Mouse (Mus musculus) kidney, adult 2 months (tissue): ENCODE results near the gene Tgfbrap1. TPM values are rescaled to one million over a fixed set of nuclear protein-coding genes. Genes with fewer than 3 reads are reported as not detected.

Source experiments
- DNase-seq: peaks from one replicate; pipeline ENCODE4 v3.0.0; 2021
- H3K27ac ChIP-seq: fragments of 200-500 bp; 2 replicates; pipeline ENCODE4 v1.5.1; 2012; ENCODE audit warnings: low read depth, low read length, control low read depth, inconsistent platforms; ENCODE audit not compliant: insufficient read depth
- H3K27me3 ChIP-seq: fragments of 200-500 bp; replicated peaks from 2 replicates; pipeline ENCODE4 v1.6.1; 2012; ENCODE audit warnings: mild to moderate bottlenecking, moderate library complexity, low read length, inconsistent platforms; ENCODE audit not compliant: control insufficient read depth, insufficient read depth
- H3K36me3 ChIP-seq: fragments of 200-500 bp; 2 replicates; pipeline ENCODE4 v1.6.1; 2012; ENCODE audit warnings: mild to moderate bottlenecking, moderate library complexity, low read length, inconsistent platforms; ENCODE audit not compliant: control insufficient read depth, insufficient read depth
- H3K4me1 ChIP-seq: fragments of 200-500 bp; 2 replicates; pipeline ENCODE4 v1.6.1; 2011; ENCODE audit warnings: low read length; ENCODE audit not compliant: control insufficient read depth, insufficient read depth
- H3K4me3 ChIP-seq: fragments of 200-500 bp; 2 replicates; pipeline ENCODE4 v1.5.1; 2011; ENCODE audit warnings: mild to moderate bottlenecking, low read depth, low read length, control low read depth; ENCODE audit not compliant: insufficient read depth
- CTCF ChIP-seq: fragments of 200-500 bp; conservative IDR thresholded peaks from 2 replicates; pipeline ENCODE4 v1.5.1; 2011; ENCODE audit warnings: low read depth, mild to moderate bottlenecking, control low read depth, low read length, moderate library complexity, mixed read lengths; ENCODE audit not compliant: insufficient read depth, insufficient read length
- POLR2A ChIP-seq: fragments of 200-500 bp; IDR thresholded peaks from one replicate; pipeline ENCODE4 v1.6.1; 2011; ENCODE audit warnings: low read depth, low read length, control low read depth
- WGBS: fragments of 180-500 bp; shearing (Covaris S2); methylation state at CpG from one replicate; pipeline ENCODE4 v1.1.7; 2018; 5-methylcytosine and 5-hydroxymethylcytosine counted together
- polyA plus RNA-seq: library from polyadenylated mRNA; depleted of rRNA; stranded (reverse); fragments of >200 nt; gene quantifications from 2 replicates; pipeline ENCODE4 v1.2.3, GENCODE M21; 2012; rRNA removed

The Tgfbrap1 gene
- polyA plus RNA-seq, 1 experiment, result 33.4 TPM

DNA sequence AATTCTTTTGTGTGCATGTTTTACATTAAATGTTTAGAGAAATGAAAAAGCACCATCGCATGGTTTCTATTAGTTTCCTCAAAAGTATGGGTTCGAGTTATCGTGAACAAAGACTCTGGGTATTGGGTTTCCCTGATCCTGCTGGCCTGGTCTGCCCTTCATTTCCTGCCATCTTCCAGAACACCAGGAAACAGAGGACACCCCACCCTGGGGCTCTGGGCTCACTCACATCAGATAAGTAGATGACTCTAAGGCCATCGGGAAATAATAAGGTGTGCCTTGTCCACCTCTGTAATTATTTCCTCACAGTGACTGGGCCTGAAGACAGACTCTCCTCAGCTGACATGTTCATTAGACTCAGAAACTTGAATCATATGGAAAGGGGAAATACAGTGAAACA, 88.0 kb downstream of the Tgfbrap1 start:
- Histone ChIP-seq H3K27ac (no peak overlapping the region), H3K4me1 (no peaks in the 10 kb centered on the region), H3K4me3 (no peak overlapping the region), H3K36me3 (no peaks in the 10 kb centered on the region), H3K27me3 (no peaks in the 10 kb centered on the region)
- DNase-seq, result no peak
- WGBS, result 88% methylated on average over 4 of the region's 4 CpGs
- TF ChIP-seq CTCF, result no peak
- no peak for TF ChIP-seq POLR2A

DNA sequence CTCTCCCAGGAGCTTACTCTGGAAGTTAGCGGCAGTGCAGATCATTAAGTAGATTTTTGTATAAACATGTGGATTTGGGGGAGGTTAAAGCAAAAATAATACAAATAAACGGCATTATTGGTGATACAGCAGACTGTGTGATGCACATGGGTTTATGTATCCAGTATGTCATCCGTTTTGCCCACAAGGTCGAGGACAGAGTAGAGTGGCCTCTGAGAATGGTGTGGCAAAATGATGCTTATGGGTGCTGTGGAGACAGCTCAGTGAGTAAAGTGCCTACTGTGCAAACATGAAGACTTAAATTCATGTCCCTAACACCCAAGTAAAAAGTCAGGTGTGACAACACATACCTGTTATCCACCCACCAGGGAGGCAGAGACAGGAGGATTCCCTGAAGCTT, 91.9 kb downstream of the Tgfbrap1 start:
- TF ChIP-seq POLR2A, result no peak
- no peak for TF ChIP-seq CTCF
- H3K27me3 ChIP-seq, result no peaks in the 10 kb centered on the region
- DNase-seq, result no peak
- H3K4me1 ChIP-seq, result no peaks in the 10 kb centered on the region
- 72% methylated on average over 4 of the region's 4 CpGs for WGBS
- no peak overlapping the region for H3K27ac ChIP-seq
- no peaks in the 10 kb centered on the region for H3K36me3 ChIP-seq
- no peak overlapping the region for H3K4me3 ChIP-seq

DNA sequence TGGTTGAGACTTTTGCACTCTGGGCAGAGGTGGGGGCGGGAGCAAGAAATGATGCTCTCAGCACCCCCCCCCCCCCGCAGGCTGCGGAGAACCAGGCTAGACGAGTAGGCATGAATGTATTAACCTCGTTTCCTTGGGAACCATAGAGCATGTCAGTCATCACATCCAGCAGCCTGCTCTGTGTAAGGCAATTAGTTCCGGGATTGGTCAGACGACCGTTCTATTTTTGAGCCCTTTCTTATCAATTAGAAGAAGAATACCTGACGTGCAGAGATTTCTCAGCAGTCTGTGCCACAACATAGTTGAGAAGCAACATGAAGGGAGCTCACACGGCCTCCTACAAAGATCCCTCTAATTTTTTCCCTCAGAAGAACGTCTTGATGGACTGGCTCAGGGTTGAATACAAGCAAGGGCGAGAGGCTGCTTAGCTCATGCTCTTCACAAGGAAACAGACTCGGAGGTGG, 92.4 kb downstream of the Tgfbrap1 start:
- 38% methylated on average over 13 of the region's 13 CpGs for WGBS
- Histone ChIP-seq H3K36me3 (no peaks in the 10 kb centered on the region), H3K27me3 (no peaks in the 10 kb centered on the region), H3K27ac (no peak overlapping the region), H3K4me3 (no peak overlapping the region), H3K4me1 (no peaks in the 10 kb centered on the region)
- TF ChIP-seq POLR2A (no peak), CTCF (no peak)
- no peak for DNase-seq

Other genes with a start within 250 kb of the Tgfbrap1 start
- 32.4 and 40.2 TPM in 2 replicates for gene Mrps9, start 247.4 kb downstream of the Tgfbrap1 start, polyA plus RNA-seq
- gene Gpr45, start 145.8 kb downstream of the Tgfbrap1 start, polyA plus RNA-seq, result 0.33 TPM in 2 replicates
- gene AI597479, start 73 bp upstream of the Tgfbrap1 start, polyA plus RNA-seq, result 4.0 and 5.0 TPM in 2 replicates
- gene Fhl2, start 98.3 kb upstream of the Tgfbrap1 start, polyA plus RNA-seq, result 45.3 and 48.1 TPM in 2 replicates